Mouse (Mus musculus) limb, embryonic 11.5 days (tissue): ENCODE results near the gene Nfxl1. TPM values are rescaled to one million over a fixed set of nuclear protein-coding genes. Genes with fewer than 3 reads are reported as not detected.

Source experiments
- ATAC-seq: fragments of 200-750 bp; cut with Nextera tagmentation; 2 replicates; pipeline ENCODE4 v1.8.0; 2017; ENCODE audit warnings: low read depth; ENCODE audit not compliant: insufficient number of reproducible peaks, low FRiP score, low TSS enrichment
- DNase-seq: peaks from one replicate; pipeline ENCODE4 v3.0.0-alpha.2; 2015; ENCODE audit warnings: low spot score
- H3K27ac ChIP-seq: fragments of 300-500 bp; sonication (generic); replicated peaks from 2 replicates; pipeline ENCODE4 v1.5.1; 2014; ENCODE audit warnings: low read depth, mild to moderate bottlenecking, low read length
- H3K27me3 ChIP-seq: fragments of 300-500 bp; sonication (generic); 2 replicates; pipeline ENCODE4 v1.6.1; 2014; ENCODE audit warnings: mild to moderate bottlenecking, low read length, mixed read lengths; ENCODE audit not compliant: control insufficient read depth, insufficient read depth
- H3K36me3 ChIP-seq: fragments of 300-500 bp; sonication (generic); 2 replicates; pipeline ENCODE4 v1.6.1; 2014; ENCODE audit warnings: mild to moderate bottlenecking, low read length, moderate library complexity, mixed read lengths; ENCODE audit not compliant: control insufficient read depth, insufficient read depth
- H3K4me1 ChIP-seq: fragments of 300-500 bp; sonication (generic); 2 replicates; pipeline ENCODE4 v1.6.1; 2014; ENCODE audit warnings: low read length, mixed read lengths; ENCODE audit not compliant: control insufficient read depth, insufficient read depth
- H3K4me2 ChIP-seq: fragments of 300-500 bp; sonication (generic); 2 replicates; pipeline ENCODE4 v1.6.1; 2014; ENCODE audit warnings: low read depth, mild to moderate bottlenecking, moderate library complexity; ENCODE audit not compliant: severe bottlenecking
- H3K4me3 ChIP-seq: fragments of 300-500 bp; sonication (generic); 2 replicates; pipeline ENCODE4 v1.5.1; 2014; ENCODE audit warnings: low read depth, low read length
- H3K9ac ChIP-seq: fragments of 300-500 bp; sonication (generic); 2 replicates; pipeline ENCODE4 v1.6.1; 2014; ENCODE audit warnings: mild to moderate bottlenecking, low read length
- H3K9me3 ChIP-seq: fragments of 300-500 bp; sonication (generic); 2 replicates; pipeline ENCODE4 v1.6.1; 2016; ENCODE audit warnings: low read length; ENCODE audit not compliant: control insufficient read depth
- WGBS: fragments of 180-500 bp; shearing (Covaris S2); extraction: QIAGEN DNeasy Blood & Tissue Kit; methylation state at CpG from one replicate; pipeline ENCODE4 v1.1.7; 2014; 5-methylcytosine and 5-hydroxymethylcytosine counted together
- polyA plus RNA-seq: library from polyadenylated mRNA; unstranded; fragments of >200 nt; fragmentation: Nextera tagmentation; extraction: Ambion mirVana; gene quantifications from 2 replicates; pipeline ENCODE4 v1.2.1, GENCODE M21; 2014

Nfxl1 gene
- polyA plus RNA-seq, 1 experiment from 2014 or later = 28.6 TPM

DNA sequence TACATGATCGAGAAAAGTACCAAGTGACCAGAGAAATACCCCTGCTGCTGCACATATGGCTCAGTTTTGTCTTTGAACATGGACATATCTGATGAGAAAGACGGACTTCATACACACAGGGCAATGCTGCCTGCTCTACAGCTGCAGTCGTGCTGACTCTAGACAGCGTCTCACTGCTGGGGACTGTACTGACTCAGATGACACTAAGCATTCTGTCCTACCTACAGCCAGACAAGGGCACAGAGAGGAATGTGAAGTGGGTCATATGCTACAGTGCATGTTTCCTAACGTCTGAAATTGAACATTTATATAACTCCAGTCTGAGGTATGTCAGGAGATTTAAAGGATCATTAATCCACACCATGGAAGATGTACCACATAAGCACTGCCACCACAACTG lies 45.7 kb downstream of the Nfxl1 start:
- ATAC-seq = no peak
- H3K36me3 ChIP-seq = peaks cover 6% of the 10 kb centered on the region
- no peaks in the 10 kb centered on the region for H3K9me3 ChIP-seq
- no peak overlapping the region for H3K27ac ChIP-seq
- no peak overlapping the region for H3K4me3 ChIP-seq
- no peak overlapping the region for H3K9ac ChIP-seq
- H3K4me2 ChIP-seq = no peak overlapping the region
- no peaks in the 10 kb centered on the region for H3K27me3 ChIP-seq
- no peak for DNase-seq
- H3K4me1 ChIP-seq = no peaks in the 10 kb centered on the region
- 89% methylated on average over 5 of the region's 5 CpGs for WGBS

- H3K4me3 ChIP-seq = no peak overlapping the region
- peaks cover 8% of the 10 kb centered on the region; the same call in 1 of the 2 replicates for H3K4me1 ChIP-seq
- no peak overlapping the region for H3K9ac ChIP-seq
- H3K4me2 ChIP-seq = no peak overlapping the region
- ATAC-seq = no peak
- DNase-seq = no peak
- H3K9me3 ChIP-seq = no peaks in the 10 kb centered on the region
- H3K27me3 ChIP-seq = peaks cover 27% of the 10 kb centered on the region
- no peak overlapping the region for H3K27ac ChIP-seq
- 82% methylated on average over 5 of the region's 5 CpGs for WGBS
- H3K36me3 ChIP-seq = 0 out of 2 replicates have a peak, but pooled peaks cover 2% of the 10 kb centered on the region
Measured at GRCm38 (mm10) chr5:72505740-72506139, 53.7 kb downstream of the Nfxl1 start.

DNA sequence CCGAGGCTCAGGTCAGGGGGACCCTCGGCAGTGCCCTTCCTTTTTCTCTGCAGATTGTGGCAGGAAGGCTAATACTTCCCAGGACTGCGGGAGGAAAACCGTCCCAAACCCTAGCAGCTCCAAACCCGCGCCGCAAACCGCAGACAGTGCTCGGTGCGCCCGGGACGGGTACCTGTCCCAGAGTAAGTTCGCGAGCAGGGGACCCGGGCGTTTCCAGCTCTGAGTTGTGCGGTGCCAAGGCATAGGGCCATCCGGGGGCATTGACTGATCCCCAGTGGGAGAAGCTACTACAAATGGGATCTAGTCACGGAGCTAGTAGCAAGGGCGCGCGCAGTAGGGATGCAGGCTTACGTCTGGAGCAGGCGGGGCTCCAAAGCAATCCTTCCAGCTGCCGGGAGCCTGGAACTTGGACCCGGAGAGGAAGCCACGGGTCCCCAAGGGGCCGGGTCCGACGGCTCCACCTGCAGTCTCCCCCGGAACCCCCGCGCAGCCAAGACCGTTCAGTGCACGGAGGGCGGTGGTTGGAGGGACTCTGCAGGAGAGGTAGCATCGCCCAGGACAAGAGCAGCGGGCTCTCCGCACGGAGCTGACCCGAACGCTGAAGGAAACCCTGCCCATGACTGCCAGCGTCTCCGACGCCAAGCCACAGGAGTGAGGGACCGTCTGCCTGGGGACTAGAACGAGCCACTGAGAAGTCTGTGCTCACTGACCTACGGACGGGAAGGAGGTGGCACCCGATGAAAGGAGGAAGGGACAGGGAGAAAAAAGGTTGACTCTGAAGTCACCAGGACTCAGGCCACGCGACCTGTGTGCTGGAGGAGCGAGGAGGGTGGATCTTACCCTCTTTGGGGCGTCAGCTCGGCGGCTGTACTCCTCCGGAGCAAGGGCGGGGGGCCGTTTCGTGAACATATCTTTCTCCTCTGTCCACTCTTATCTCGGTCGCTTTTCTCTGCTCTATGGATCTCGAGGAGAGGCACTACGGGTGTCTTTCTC lies 55.7 kb downstream of the Nfxl1 start, which contains the start of gene Corin:
Corin (minus strand) TSS at position 943 of the 993 bp plus-strand sequence.
- no peak for ATAC-seq

DNA sequence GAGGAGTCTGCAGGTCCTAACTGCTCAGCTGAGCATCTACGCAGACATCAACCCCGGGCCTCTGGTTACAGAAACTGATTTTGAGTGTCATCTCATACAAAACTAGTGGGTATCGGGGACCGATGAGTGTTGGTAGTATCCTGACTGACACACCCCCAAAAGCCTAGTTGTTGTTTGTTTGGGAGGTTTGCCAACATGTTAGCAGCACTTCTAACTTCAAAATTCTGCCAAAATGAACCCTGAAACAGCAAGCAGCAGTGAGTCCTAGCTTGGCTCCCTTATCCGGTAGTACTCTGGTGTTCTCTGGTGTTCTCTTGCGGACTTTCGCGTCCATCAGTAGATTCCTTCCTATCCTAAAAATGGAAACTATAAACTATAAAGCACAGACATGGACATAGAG lies 56.7 kb downstream of the Nfxl1 start:
- 72% methylated on average over 8 of the region's 8 CpGs for WGBS
- H3K4me3 ChIP-seq = no peak overlapping the region

More for the DNA sequence above, 55.7 kb downstream of the Nfxl1 start, which contains the start of gene Corin:
- Histone ChIP-seq H3K9ac (0 out of 2 replicates have a peak within 1 kb of the TSS, but pooled peaks have one; percentile 27), H3K4me2 (peak within 1 kb of the TSS; percentile 69), H3K4me1 (peaks cover 8% of the 10 kb centered on the region; the same call in 1 of the 2 replicates), H3K27me3 (peaks cover 27% of the 10 kb centered on the region), H3K9me3 (no peaks in the 10 kb centered on the region), H3K27ac (no peak within 1 kb of the TSS), H3K4me3 (peak within 1 kb of the TSS; percentile 36), H3K36me3 (0 out of 2 replicates have a peak, but pooled peaks cover 2% of the 10 kb centered on the region)
- under 1% methylated on average over 64 of the region's 64 CpGs for WGBS
- peak; percentile 61 for DNase-seq

DNA sequence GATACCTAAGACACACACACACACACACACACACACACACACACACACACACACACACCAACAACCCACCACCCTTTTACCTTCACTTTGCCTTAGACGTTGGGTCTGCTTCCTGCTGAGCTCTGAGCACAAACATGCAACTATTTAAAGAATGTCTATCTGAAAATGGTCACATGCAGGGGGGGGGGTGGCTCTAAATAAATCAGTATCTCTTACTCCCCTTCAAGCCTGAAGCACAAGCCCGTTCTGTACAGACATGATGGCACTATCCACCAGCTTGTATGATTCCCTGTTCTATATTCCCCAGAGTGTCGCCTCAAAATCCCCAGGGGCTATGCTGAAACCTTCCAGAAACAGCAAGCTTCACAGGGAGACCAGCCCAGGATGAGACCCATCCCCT lies 57.7 kb downstream of the Nfxl1 start:
- Histone ChIP-seq H3K9me3 (no peaks in the 10 kb centered on the region), H3K4me2 (no peak overlapping the region), H3K36me3 (no peaks in the 10 kb centered on the region), H3K27ac (no peak overlapping the region), H3K4me3 (no peak overlapping the region), H3K27me3 (peaks cover 27% of the 10 kb centered on the region), H3K9ac (no peak overlapping the region), H3K4me1 (peaks cover 8% of the 10 kb centered on the region; the same call in 1 of the 2 replicates)
- DNase-seq (no peak), ATAC-seq (no peak)
- 57% methylated on average over 3 of the region's 3 CpGs for WGBS

More for the DNA sequence above, 56.7 kb downstream of the Nfxl1 start:
- DNase-seq = no peak
- H3K36me3 ChIP-seq = no peaks in the 10 kb centered on the region
- H3K27me3 ChIP-seq = peaks cover 27% of the 10 kb centered on the region
- no peak overlapping the region for H3K9ac ChIP-seq
- ATAC-seq = no peak
- H3K4me1 ChIP-seq = peaks cover 8% of the 10 kb centered on the region; the same call in 1 of the 2 replicates
- H3K9me3 ChIP-seq = no peaks in the 10 kb centered on the region
- no peak overlapping the region for H3K4me2 ChIP-seq
- no peak overlapping the region for H3K27ac ChIP-seq

GRCm38 (mm10) chr5:72498271-72498670 lies 61.2 kb downstream of the Nfxl1 start:
- no peaks in the 10 kb centered on the region for H3K36me3 ChIP-seq
- peaks cover 11% of the 10 kb centered on the region for H3K27me3 ChIP-seq
- no peak overlapping the region for H3K27ac ChIP-seq
- H3K4me1 ChIP-seq = 0 out of 2 replicates have a peak, but pooled peaks cover under 1% of the 10 kb centered on the region
- no peak overlapping the region for H3K4me2 ChIP-seq
- DNase-seq = no peak
- ATAC-seq = no peak
- WGBS = 72% methylated on average over 10 of the region's 10 CpGs
- no peak overlapping the region for H3K9ac ChIP-seq
- no peak overlapping the region for H3K4me3 ChIP-seq
- H3K9me3 ChIP-seq = no peaks in the 10 kb centered on the region

DNA sequence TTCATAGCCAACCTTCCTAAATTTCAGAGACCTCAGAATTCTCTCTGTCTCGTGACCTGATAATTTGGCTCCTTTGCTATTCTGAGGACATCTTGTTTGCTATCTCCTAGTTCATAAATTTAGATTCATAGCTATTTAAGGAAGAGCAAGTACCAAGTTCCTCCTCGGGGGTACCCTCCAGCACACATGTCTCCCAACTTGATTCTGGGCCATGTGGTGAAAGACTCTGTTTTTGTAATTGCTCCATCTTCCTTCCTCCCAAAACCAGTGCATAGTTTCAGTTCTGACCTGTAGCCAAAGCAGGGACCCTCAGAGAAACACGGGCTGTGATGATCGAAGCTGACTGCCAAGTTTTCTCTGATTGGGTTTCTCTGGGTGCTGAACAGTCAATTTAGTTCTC lies 62.7 kb downstream of the Nfxl1 start:
- 80% methylated on average over 4 of the region's 4 CpGs for WGBS
- Histone ChIP-seq H3K9me3 (no peaks in the 10 kb centered on the region), H3K27ac (no peak overlapping the region), H3K4me1 (no peaks in the 10 kb centered on the region), H3K36me3 (no peaks in the 10 kb centered on the region), H3K4me2 (no peak overlapping the region), H3K4me3 (no peak overlapping the region), H3K27me3 (no peaks in the 10 kb centered on the region), H3K9ac (no peak overlapping the region)
- no peak for ATAC-seq
- DNase-seq = no peak

DNA sequence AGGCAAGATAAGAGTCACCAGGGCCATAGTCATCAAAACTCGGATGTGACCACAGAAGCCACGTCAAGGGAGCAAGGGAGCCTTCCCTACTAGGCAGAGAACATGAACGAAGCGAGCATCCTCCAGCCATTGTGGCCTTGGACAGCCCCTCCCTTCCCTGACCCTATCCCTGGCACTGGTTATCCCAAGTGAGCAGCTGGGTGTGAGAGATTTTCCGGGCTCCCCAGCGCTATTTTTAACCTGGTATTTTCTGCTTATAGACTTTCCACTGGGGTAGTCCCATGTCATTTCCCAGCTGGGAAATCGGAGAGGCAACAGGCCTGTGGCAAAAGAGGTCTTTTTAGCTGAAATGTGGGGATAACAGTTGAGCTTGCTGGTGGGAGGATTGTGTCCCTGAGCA lies 65.6 kb downstream of the Nfxl1 start:
- no peaks in the 10 kb centered on the region for H3K9me3 ChIP-seq
- H3K4me2 ChIP-seq = no peak overlapping the region
- H3K27ac ChIP-seq = no peak overlapping the region
- DNase-seq = no peak
- H3K4me3 ChIP-seq = no peak overlapping the region
- no peak overlapping the region for H3K9ac ChIP-seq
- 85% methylated on average over 7 of the region's 7 CpGs for WGBS
- H3K27me3 ChIP-seq = no peaks in the 10 kb centered on the region
- H3K36me3 ChIP-seq = no peaks in the 10 kb centered on the region
- ATAC-seq = no peak
- no peaks in the 10 kb centered on the region for H3K4me1 ChIP-seq
